In the genomic region with DNA sequence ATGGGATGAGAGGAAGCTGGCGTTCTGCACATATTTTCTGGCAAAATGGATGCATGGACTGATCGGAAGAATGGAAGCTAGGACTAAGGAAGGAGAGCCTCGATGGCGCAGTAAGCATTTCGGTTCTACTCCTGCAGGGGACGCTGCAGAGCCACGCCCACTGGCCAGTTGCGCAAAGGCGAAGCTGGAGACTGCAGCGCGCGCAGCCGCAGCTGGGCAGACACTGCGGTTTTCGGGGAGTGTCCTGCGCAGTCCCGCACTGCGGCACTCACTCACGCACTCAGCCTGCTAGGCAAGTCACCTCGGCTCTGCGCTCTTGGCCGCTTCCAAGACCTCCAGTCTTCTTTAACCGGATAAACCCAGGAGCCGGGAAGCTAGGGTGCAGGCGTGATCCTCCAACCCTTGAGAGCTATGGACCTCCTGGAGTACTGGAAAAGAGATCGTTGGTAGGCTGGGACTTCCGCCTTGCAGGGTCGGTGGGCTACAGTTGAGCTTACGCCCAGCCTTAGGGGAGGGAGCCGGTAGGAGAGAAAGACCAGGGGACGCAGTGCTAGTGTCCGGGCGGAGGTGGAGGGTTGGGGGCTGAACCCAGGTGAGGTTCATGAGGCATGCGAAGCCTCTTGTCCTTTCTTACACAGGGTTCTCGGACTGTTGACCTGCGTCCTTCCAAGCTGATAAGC, we compare ENCODE assay signal across 8 mouse cellular contexts. TPM values are rescaled to one million over a fixed set of nuclear protein-coding genes. Genes with fewer than 3 reads are reported as not detected.
DNase-seq lines count a peak whose midpoint lies in the region; ATAC-seq and TF ChIP-seq lines count a peak whose summit lies in the region.

A gene (plus strand): TSS at position 196 of the 680 bp plus-strand sequence.

- H3K4me3 ChIP-seq in heart, embryonic 10.5 days: peak within 1 kb of the TSS; percentile 59
- H3K4me3 ChIP-seq in forebrain, postnatal 0 days (ENCODE audit: low read depth, low read length): peak within 1 kb of the TSS; percentile 48
- peak within 1 kb of the TSS; percentile 56 for H3K4me3 ChIP-seq in midbrain, embryonic 16.5 days (ENCODE audit: low read depth, low read length)

- WGBS in heart, embryonic 10.5 days: 1% methylated on average over 36 of the region's 36 CpGs
- 3% methylated on average over 36 of the region's 36 CpGs for WGBS in forebrain, postnatal 0 days
- 1% methylated on average over 36 of the region's 36 CpGs for WGBS in midbrain, embryonic 16.5 days

- peaks cover 10% of the 10 kb centered on the region; the same call in 1 of the 2 replicates for H3K4me1 ChIP-seq in heart, embryonic 10.5 days
- no peaks in the 10 kb centered on the region for H3K4me1 ChIP-seq in forebrain, postnatal 0 days (ENCODE audit: insufficient read depth)
- peaks cover 21% of the 10 kb centered on the region for H3K4me1 ChIP-seq in midbrain, embryonic 16.5 days (ENCODE audit: control insufficient read depth, insufficient read depth, low read length)

- peak; percentile 90 for ATAC-seq in forebrain, postnatal 0 days
- ATAC-seq in midbrain, embryonic 16.5 days: peak; percentile 86
- ATAC-seq in erythroblast, adult 5-6 weeks (replicated peaks; ENCODE audit: low FRiP score, poor library complexity, severe bottlenecking): no peak

- no peak for DNase-seq in heart, embryonic 10.5 days (ENCODE audit: low spot score)
- DNase-seq in heart, postnatal 25 days (ENCODE audit: low spot score): no peak
- DNase-seq in cerebellum, adult 18-20 months: peak; percentile 85 to 93
- peak; percentile 86 for DNase-seq in forebrain, postnatal 0 days
- DNase-seq in kidney, postnatal 10 days: peak; percentile 48
- peak; percentile 53 for DNase-seq in liver

- H3K9me3 ChIP-seq in heart, embryonic 10.5 days: no peaks in the 10 kb centered on the region
- H3K9me3 ChIP-seq in forebrain, postnatal 0 days (ENCODE audit: low read length): no peaks in the 10 kb centered on the region
- no peaks in the 10 kb centered on the region for H3K9me3 ChIP-seq in midbrain, embryonic 16.5 days (replicated peaks; ENCODE audit: control insufficient read depth, low read length, poor library complexity, severe bottlenecking)

- peak within 1 kb of the TSS; percentile 68 for H3K9ac ChIP-seq in forebrain, postnatal 0 days
- H3K9ac ChIP-seq in midbrain, embryonic 16.5 days (ENCODE audit: low read depth, low read length): peak within 1 kb of the TSS; percentile 79

- H3K4me2 ChIP-seq in forebrain, postnatal 0 days (ENCODE audit: low read depth): peak within 1 kb of the TSS; percentile 49
- peak within 1 kb of the TSS; percentile 49 for H3K4me2 ChIP-seq in midbrain, embryonic 16.5 days (ENCODE audit: low read length)

- peaks cover 55% of the 10 kb centered on the region for H3K27me3 ChIP-seq in heart, embryonic 10.5 days (ENCODE audit: insufficient read depth, poor library complexity, severe bottlenecking)
- no peaks in the 10 kb centered on the region; the same call in 1 of the 2 replicates for H3K27me3 ChIP-seq in forebrain, postnatal 0 days (ENCODE audit: insufficient read depth, low read length)
- no peaks in the 10 kb centered on the region for H3K27me3 ChIP-seq in midbrain, embryonic 16.5 days (ENCODE audit: control insufficient read depth, insufficient read depth, low read depth, low read length)

- no peaks in the 10 kb centered on the region for H3K36me3 ChIP-seq in heart, embryonic 10.5 days
- no peaks in the 10 kb centered on the region for H3K36me3 ChIP-seq in forebrain, postnatal 0 days (ENCODE audit: insufficient read depth)
- H3K36me3 ChIP-seq in midbrain, embryonic 16.5 days (ENCODE audit: control insufficient read depth, insufficient read depth, low read length): no peaks in the 10 kb centered on the region

- TF ChIP-seq CTCF in forebrain, postnatal 0 days (IDR thresholded peaks at IDR 0.05; ENCODE audit: low read depth): peak; percentile 76

- H3K27ac ChIP-seq in heart, embryonic 10.5 days: no peak within 1 kb of the TSS
- H3K27ac ChIP-seq in forebrain, postnatal 0 days (ENCODE audit: low read depth, low read length): peak within 1 kb of the TSS; percentile 85
- H3K27ac ChIP-seq in midbrain, embryonic 16.5 days (ENCODE audit: low read length): peak within 1 kb of the TSS; percentile 94

- intact Hi-C loops in heart, postnatal 25 days (cut with DNase I): no loop called here

RNA-seq across cellular contexts. Expression of the gene that starts here (rescaled TPM):
- 1.7 and 6.7 TPM in 2 replicates for polyA plus RNA-seq in heart, embryonic 10.5 days (2016; fragmentation: Nextera tagmentation; extraction: Ambion mirVana)
- under 1 TPM in 1 of 2 experiments, not detected in 1; 0.31 TPM for total RNA-seq in heart, postnatal 25 days (2021)
- 68.4 and 142 TPM in 2 replicates for total RNA-seq in forebrain, postnatal 0 days (2014; rRNA removed)
- polyA plus RNA-seq in forebrain, postnatal 0 days (2015; fragmentation: Nextera tagmentation; extraction: Ambion mirVana): 39.8 and 179 TPM in 2 replicates
- 636 and 732 TPM in 2 replicates for polyA plus RNA-seq in midbrain, embryonic 16.5 days (2015; fragmentation: Nextera tagmentation; extraction: Ambion mirVana)
- not detected in 2 replicates for total RNA-seq in erythroblast, adult 5-6 weeks (2015; ENCODE audit: low replicate concordance)
- total RNA-seq in erythroblast, adult 5-6 weeks (2017; ENCODE audit: low replicate concordance): 0.42 TPM in 1 of 2 replicates, not detected in the other

Comparison
In these comparisons a context has a peak if more than half of its experiments do, and no peak if none do; other contexts are left out.
1. RNA of the gene that starts here (total RNA-seq): 68.4 to 142 TPM in forebrain, postnatal 0 days; 0.31 TPM in heart, postnatal 25 days and 0.42 TPM in erythroblast, adult 5-6 weeks; every median in the first group is over 10 times any median in the second.
2. DNase-seq: peak in cerebellum, adult 18-20 months (2 of 2), forebrain, postnatal 0 days (single experiment), kidney, postnatal 10 days (single experiment) and liver (single experiment); none in heart, embryonic 10.5 days (single experiment) and heart, postnatal 25 days (single experiment).
3. Peak in every context shown above with its lines, with median percentiles within 50 percentile points of each other: H3K4me3 ChIP-seq.